Mouse (Mus musculus) MEL (cell line): ENCODE measurements at regions not wholly inside any gene's neighbourhood (a gene's known extent, or its start where the extent isn't known, plus 50 kb on each side); places are given as distances from the start of the nearest gene placed in this dataset.

Experiments
- CTCF ChIP-seq, 3 experiments: IDR thresholded peaks in 2 of 3; conservative IDR thresholded peaks in 1 of 3; 2 replicates each; pipeline ENCODE4 v1.5.1; 2011 to 2012; ENCODE audit warnings: low read length in 3 of 3, low read depth in 2 of 3, mild to moderate bottlenecking in 2 of 3, improper control_type of control experiment in 1 of 3, inconsistent platforms in 1 of 3, mixed read lengths in 1 of 3, moderate library complexity in 1 of 3; ENCODE audit not compliant: control insufficient read depth in 1 of 3, insufficient read depth in 1 of 3, poor library complexity in 1 of 3, severe bottlenecking in 1 of 3
- POLR2AphosphoS5 ChIP-seq: IDR thresholded peaks from 2 replicates; pipeline ENCODE4 v1.6.1; 2012; ENCODE audit warnings: low read depth, borderline replicate concordance, mild to moderate bottlenecking, inconsistent platforms, low read length, moderate library complexity, mixed read lengths

GRCm38 (mm10) chr8:33139850-33140249 lies 288.7 kb upstream of the 5930422O12Rik start:
- TF ChIP-seq POLR2AphosphoS5 (no peak), CTCF (IDR thresholded peaks at IDR 0.05 in 2 of 3, conservative IDR thresholded peaks at IDR 0.05 in 1 of 3; ENCODE audit: control insufficient read depth in 1 of 3, insufficient read depth in 1 of 3, low read depth in 2 of 3, low read length in 3 of 3, poor library complexity in 1 of 3, severe bottlenecking in 1 of 3) (no peak)
